8 mouse cellular contexts compared by ENCODE assay signal in the genomic region with DNA sequence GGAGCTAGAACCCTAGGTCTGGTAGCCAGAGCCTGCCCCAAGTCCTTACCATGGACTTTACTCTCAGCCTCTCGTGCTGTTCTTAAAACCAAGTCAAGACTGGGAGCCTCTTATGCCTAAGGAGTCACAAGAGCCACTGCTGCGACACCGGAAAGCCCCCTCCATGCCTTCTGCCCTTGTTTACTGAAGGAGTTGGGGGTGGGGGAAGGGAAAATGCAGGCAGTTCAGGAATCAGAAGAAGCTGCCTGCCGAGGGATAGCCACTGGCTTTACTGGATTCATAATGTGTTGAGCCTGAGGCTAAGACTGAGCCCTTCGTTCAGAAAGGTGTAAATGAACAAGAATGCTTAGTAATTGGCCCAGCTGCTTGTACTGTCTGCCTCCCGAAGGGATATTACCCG. TPM values are rescaled to one million over a fixed set of nuclear protein-coding genes. Genes with fewer than 3 reads are reported as not detected.
DNase-seq lines count a peak whose midpoint lies in the region; ATAC-seq and TF ChIP-seq lines count a peak whose summit lies in the region.

No protein-coding gene starts in this region.

- H3K4me3 ChIP-seq in lung, embryonic 14.5 days (ENCODE audit: low read depth, low read length), result peak overlapping the region; percentile 91
- H3K4me3 ChIP-seq in forebrain, embryonic 10.5 days, result peak overlapping the region; percentile 99
- peak overlapping the region; percentile 95 for H3K4me3 ChIP-seq in limb, embryonic 12.5 days (replicated peaks)
- peak overlapping the region; percentile 97 for H3K4me3 ChIP-seq in neural tube, embryonic 15.5 days (replicated peaks)

- WGBS in lung, embryonic 14.5 days, result 9% methylated on average over 7 of the region's 7 CpGs
- 7% methylated on average over 7 of the region's 7 CpGs for WGBS in forebrain, embryonic 10.5 days
- WGBS in limb, embryonic 12.5 days, result 6% methylated on average over 7 of the region's 7 CpGs
- 4% methylated on average over 7 of the region's 7 CpGs for WGBS in neural tube, embryonic 15.5 days

- no peak for ATAC-seq in lung, embryonic 14.5 days (ENCODE audit: insufficient read depth)
- no peak for ATAC-seq in limb, embryonic 12.5 days (ENCODE audit: insufficient number of reproducible peaks, insufficient read depth, low FRiP score, low TSS enrichment, low read depth)
- no peak for ATAC-seq in neural tube, embryonic 15.5 days (ENCODE audit: low FRiP score)

- peaks cover 9% of the 10 kb centered on the region for H3K4me1 ChIP-seq in lung, embryonic 14.5 days (ENCODE audit: insufficient read depth)
- peaks cover 62% of the 10 kb centered on the region for H3K4me1 ChIP-seq in forebrain, embryonic 10.5 days
- peaks cover 39% of the 10 kb centered on the region for H3K4me1 ChIP-seq in limb, embryonic 12.5 days (replicated peaks)
- peaks cover 51% of the 10 kb centered on the region for H3K4me1 ChIP-seq in neural tube, embryonic 15.5 days

- peak overlapping the region; percentile 72; the same call in 1 of the 2 replicates for H3K27ac ChIP-seq in lung, embryonic 14.5 days (ENCODE audit: low read depth)
- peak overlapping the region; percentile 96 for H3K27ac ChIP-seq in forebrain, embryonic 10.5 days
- H3K27ac ChIP-seq in limb, embryonic 12.5 days, result peak overlapping the region; percentile 81
- peak overlapping the region; percentile 86 for H3K27ac ChIP-seq in neural tube, embryonic 15.5 days (replicated peaks)

- no peaks in the 10 kb centered on the region for H3K9me3 ChIP-seq in lung, embryonic 14.5 days (ENCODE audit: low read depth, low read length)
- no peaks in the 10 kb centered on the region for H3K9me3 ChIP-seq in forebrain, embryonic 10.5 days
- H3K9me3 ChIP-seq in limb, embryonic 12.5 days, result no peaks in the 10 kb centered on the region
- no peaks in the 10 kb centered on the region for H3K9me3 ChIP-seq in neural tube, embryonic 15.5 days (replicated peaks)

- no peak for TF ChIP-seq CTCF in lung, embryonic 14.5 days (IDR thresholded peaks at IDR 0.05; ENCODE audit: low read depth)

- DNase-seq in lung, embryonic 14.5 days, result peak; percentile 25
- DNase-seq in lung, adult 18-20 months, result no peak
- DNase-seq in forebrain, embryonic 10.5 days (ENCODE audit: extremely low spot score, low spot score), result no peak
- DNase-seq in right cerebral cortex, adult 2 months (ENCODE audit: low spot score in 2 of 2), result no peak
- DNase-seq in urinary bladder, adult 18-20 months (ENCODE audit: low spot score in 2 of 2), result no peak
- no peak for DNase-seq in left cerebral cortex, adult 9 months (ENCODE audit: low spot score in 2 of 2)

- peaks cover 21% of the 10 kb centered on the region for H3K36me3 ChIP-seq in lung, embryonic 14.5 days (ENCODE audit: insufficient read depth)
- H3K36me3 ChIP-seq in forebrain, embryonic 10.5 days (replicated peaks), result peaks cover 26% of the 10 kb centered on the region
- peaks cover 25% of the 10 kb centered on the region for H3K36me3 ChIP-seq in limb, embryonic 12.5 days
- peaks cover 15% of the 10 kb centered on the region for H3K36me3 ChIP-seq in neural tube, embryonic 15.5 days

- no peaks in the 10 kb centered on the region for H3K27me3 ChIP-seq in lung, embryonic 14.5 days (ENCODE audit: insufficient read depth, low read length)
- H3K27me3 ChIP-seq in forebrain, embryonic 10.5 days (ENCODE audit: poor library complexity, severe bottlenecking), result peaks cover 11% of the 10 kb centered on the region
- 0 out of 2 replicates have a peak, but pooled peaks cover 6% of the 10 kb centered on the region for H3K27me3 ChIP-seq in limb, embryonic 12.5 days
- peaks cover 7% of the 10 kb centered on the region; the same call in 1 of the 2 replicates for H3K27me3 ChIP-seq in neural tube, embryonic 15.5 days (replicated peaks)

- peak overlapping the region; percentile 70 for H3K4me2 ChIP-seq in lung, embryonic 14.5 days
- H3K4me2 ChIP-seq in limb, embryonic 12.5 days, result peak overlapping the region; percentile 91
- peak overlapping the region; percentile 97 for H3K4me2 ChIP-seq in neural tube, embryonic 15.5 days

- H3K9ac ChIP-seq in lung, embryonic 14.5 days, result peak overlapping the region; percentile 92
- H3K9ac ChIP-seq in limb, embryonic 12.5 days (replicated peaks), result peak overlapping the region; percentile 94
- peak overlapping the region; percentile 99 for H3K9ac ChIP-seq in neural tube, embryonic 15.5 days (replicated peaks)

RNA-seq across cellular contexts. Expression of gene Chmp6, which starts 0.4 kb away (rescaled TPM):
- polyA plus RNA-seq in lung, embryonic 14.5 days (2014; fragmentation: Nextera tagmentation; extraction: Ambion mirVana), result 94.3 and 104 TPM in 2 replicates
- polyA plus RNA-seq in forebrain, embryonic 10.5 days (2016; fragmentation: Nextera tagmentation; extraction: Ambion mirVana), result 114 and 124 TPM in 2 replicates
- 105 and 115 TPM in 2 replicates for polyA plus RNA-seq in limb, embryonic 12.5 days (2016; fragmentation: Nextera tagmentation; extraction: Ambion mirVana)
- 99.0 and 105 TPM in 2 replicates for polyA plus RNA-seq in neural tube, embryonic 15.5 days (2015; fragmentation: Nextera tagmentation; extraction: Ambion mirVana)

RNA-seq across cellular contexts. Expression of gene Baiap2, which starts 29.7 kb away (rescaled TPM):
- polyA plus RNA-seq in lung, embryonic 14.5 days (2014; fragmentation: Nextera tagmentation; extraction: Ambion mirVana), result 20.4 and 20.5 TPM in 2 replicates
- 9.6 and 11.1 TPM in 2 replicates for polyA plus RNA-seq in forebrain, embryonic 10.5 days (2016; fragmentation: Nextera tagmentation; extraction: Ambion mirVana)
- 17.0 and 17.5 TPM in 2 replicates for polyA plus RNA-seq in limb, embryonic 12.5 days (2016; fragmentation: Nextera tagmentation; extraction: Ambion mirVana)
- polyA plus RNA-seq in neural tube, embryonic 15.5 days (2015; fragmentation: Nextera tagmentation; extraction: Ambion mirVana), result 16.6 and 20.5 TPM in 2 replicates
